Mouse (Mus musculus) cortical plate, adult 2 months (tissue): ENCODE results near the gene Camta1.

Experiments used
- CTCF ChIP-seq: fragments of 200-500 bp; IDR thresholded peaks from 2 replicates; pipeline ENCODE4 v1.5.1; 2011; ENCODE audit warnings: mild to moderate bottlenecking, control low read depth, low read length; ENCODE audit not compliant: insufficient read depth; ENCODE audit errors: extremely low read depth
- POLR2A ChIP-seq: fragments of 200-500 bp; IDR thresholded peaks from 2 replicates; pipeline ENCODE4 v1.6.1; 2011; ENCODE audit warnings: mild to moderate bottlenecking, low read length, control low read depth; ENCODE audit not compliant: insufficient read depth; ENCODE audit errors: extremely low read depth

- TF ChIP-seq POLR2A (no peak), CTCF (no peak)
Observed at GRCm38 (mm10) chr4:151186447-151186846, 675.2 kb downstream of the Camta1 start.
